Mouse (Mus musculus): ENCODE measurements around the gene Dnajc8. TPM values are rescaled to one million over a fixed set of nuclear protein-coding genes. Genes with fewer than 3 reads are reported as not detected.

Dnajc8 gene
- total and polyA plus RNA-seq, 3 experiments = 110 to 246 TPM; not detected in 1

Other genes starting within 250 kb of the Dnajc8 start
- gene Rab42, start 232.2 kb upstream of the Dnajc8 start, total RNA-seq (2012; rRNA removed) = 0.52 and 0.85 TPM in 2 replicates
- gene Rab42, start 232.2 kb upstream of the Dnajc8 start, polyA plus RNA-seq (2012; ENCODE audit: insufficient read depth in 1 of 2, insufficient read length in 2 of 2, low read depth in 1 of 2, low replicate concordance in 2 of 2, missing spikeins in 1 of 2) = under 1 TPM in 1 of 2 experiments, not detected in 1; 0.40 TPM
- 110 and 117 TPM in 2 replicates for gene Trnau1ap, start 206.0 kb upstream of the Dnajc8 start, total RNA-seq (2012; rRNA removed)
- 100 to 1,000 TPM in 1 of 2 experiments, not detected in 1; 102 TPM for gene Trnau1ap, start 206.0 kb upstream of the Dnajc8 start, polyA plus RNA-seq (2012; ENCODE audit: insufficient read depth in 1 of 2, insufficient read length in 2 of 2, low read depth in 1 of 2, low replicate concordance in 2 of 2, missing spikeins in 1 of 2)
- 137 and 147 TPM in 2 replicates for gene Rcc1, start 181.9 kb upstream of the Dnajc8 start, total RNA-seq (2012; rRNA removed)
- gene Rcc1, start 181.9 kb upstream of the Dnajc8 start, polyA plus RNA-seq (2012; ENCODE audit: insufficient read depth in 1 of 2, insufficient read length in 2 of 2, low read depth in 1 of 2, low replicate concordance in 2 of 2, missing spikeins in 1 of 2) = 100 to 1,000 TPM in 1 of 2 experiments, 10 to 100 TPM in 1; 83.6 to 186 TPM
- 5.6 and 7.2 TPM in 2 replicates for gene Phactr4, start 113.1 kb upstream of the Dnajc8 start, total RNA-seq (2012; rRNA removed)
- 10 to 100 TPM; 28.7 to 79.5 TPM for gene Phactr4, start 113.1 kb upstream of the Dnajc8 start, polyA plus RNA-seq (2012; ENCODE audit: insufficient read depth in 1 of 2, insufficient read length in 2 of 2, low read depth in 1 of 2, low replicate concordance in 2 of 2, missing spikeins in 1 of 2)
- gene Med18, start 71.6 kb upstream of the Dnajc8 start, total RNA-seq (2012; rRNA removed) = 26.8 and 32.9 TPM in 2 replicates
- gene Med18, start 71.6 kb upstream of the Dnajc8 start, polyA plus RNA-seq (2012; ENCODE audit: insufficient read depth in 1 of 2, insufficient read length in 2 of 2, low read depth in 1 of 2, low replicate concordance in 2 of 2, missing spikeins in 1 of 2) = 10 to 100 TPM in 1 of 2 experiments, not detected in 1; 13.4 TPM
- 9.6 and 38.3 TPM in 2 replicates for gene Sesn2, start 25.0 kb upstream of the Dnajc8 start, total RNA-seq (2012; rRNA removed)
- gene Sesn2, start 25.0 kb upstream of the Dnajc8 start, polyA plus RNA-seq (2012; ENCODE audit: insufficient read depth in 1 of 2, insufficient read length in 2 of 2, low read depth in 1 of 2, low replicate concordance in 2 of 2, missing spikeins in 1 of 2) = 10 to 100 TPM in 1 of 2 experiments, not detected in 1; 27.5 TPM
- gene Atpif1, start 1.9 kb upstream of the Dnajc8 start, total RNA-seq (2012; rRNA removed) = 492 and 730 TPM in 2 replicates
- 100 to 1,000 TPM in 1 of 2 experiments, not detected in 1; 566 TPM for gene Atpif1, start 1.9 kb upstream of the Dnajc8 start, polyA plus RNA-seq (2012; ENCODE audit: insufficient read depth in 1 of 2, insufficient read length in 2 of 2, low read depth in 1 of 2, low replicate concordance in 2 of 2, missing spikeins in 1 of 2)
- not detected in 2 replicates for gene Ptafr, start 28.5 kb downstream of the Dnajc8 start, total RNA-seq (2012; rRNA removed)
- gene Ptafr, start 28.5 kb downstream of the Dnajc8 start, polyA plus RNA-seq (2012; ENCODE audit: insufficient read depth in 1 of 2, insufficient read length in 2 of 2, low read depth in 1 of 2, low replicate concordance in 2 of 2, missing spikeins in 1 of 2) = under 1 TPM in 1 of 2 experiments, not detected in 1; 0.06 TPM
- gene Eya3, start 103.4 kb downstream of the Dnajc8 start, total RNA-seq (2012; rRNA removed) = 21.7 and 24.6 TPM in 2 replicates
- gene Eya3, start 103.4 kb downstream of the Dnajc8 start, polyA plus RNA-seq (2012; ENCODE audit: insufficient read depth in 1 of 2, insufficient read length in 2 of 2, low read depth in 1 of 2, low replicate concordance in 2 of 2, missing spikeins in 1 of 2) = 100 to 1,000 TPM in 1 of 2 experiments, 10 to 100 TPM in 1; 38.2 to 270 TPM
- 2.4 and 2.8 TPM in 2 replicates for gene Xkr8, start 197.0 kb downstream of the Dnajc8 start, total RNA-seq (2012; rRNA removed)
- gene Xkr8, start 197.0 kb downstream of the Dnajc8 start, polyA plus RNA-seq (2012; ENCODE audit: insufficient read depth in 1 of 2, insufficient read length in 2 of 2, low read depth in 1 of 2, low replicate concordance in 2 of 2, missing spikeins in 1 of 2) = 1 to 10 TPM in 1 of 2 experiments, not detected in 1; 3.9 TPM
- gene Smpdl3b, start 221.7 kb downstream of the Dnajc8 start, total RNA-seq (2012; rRNA removed) = 0.20 and 0.69 TPM in 2 replicates
- gene Smpdl3b, start 221.7 kb downstream of the Dnajc8 start, polyA plus RNA-seq (2012; ENCODE audit: insufficient read depth in 1 of 2, insufficient read length in 2 of 2, low read depth in 1 of 2, low replicate concordance in 2 of 2, missing spikeins in 1 of 2) = under 1 TPM in 1 of 2 experiments, not detected in 1; 0.28 TPM
- gene Rpa2, start 232.8 kb downstream of the Dnajc8 start, total RNA-seq (2012; rRNA removed) = 102 and 119 TPM in 2 replicates
- gene Rpa2, start 232.8 kb downstream of the Dnajc8 start, polyA plus RNA-seq (2012; ENCODE audit: insufficient read depth in 1 of 2, insufficient read length in 2 of 2, low read depth in 1 of 2, low replicate concordance in 2 of 2, missing spikeins in 1 of 2) = 100 to 1,000 TPM in 1 of 2 experiments, not detected in 1; 103 TPM